Mouse (Mus musculus) CH12.LX (cell line): Measurements from ENCODE around the gene Zc3h7a. TPM values are rescaled to one million over a fixed set of nuclear protein-coding genes. Genes with fewer than 3 reads are reported as not detected.

Source experiments
- DNase-seq: peaks from one replicate; pipeline ENCODE4 v3.0.0-alpha.2; 2013; ENCODE audit errors: extremely low read depth
- H3K27ac ChIP-seq: 2 replicates; pipeline ENCODE4 v1.5.1; 2012; ENCODE audit warnings: low read depth, mild to moderate bottlenecking, control low read depth, moderate library complexity; ENCODE audit not compliant: insufficient read depth
- H3K27me3 ChIP-seq: replicated peaks from 2 replicates; pipeline ENCODE3; 2012; ENCODE audit warnings: inconsistent platforms
- H3K36me3 ChIP-seq, 2 experiments: replicated peaks in 1 of 2; 2 replicates each; pipeline versions ENCODE3 to v1.6.1; 2012; ENCODE audit warnings: inconsistent platforms in 1 of 2, low read length in 1 of 2, mild to moderate bottlenecking in 1 of 2, mixed read lengths in 1 of 2, moderate library complexity in 1 of 2; ENCODE audit not compliant: control insufficient read depth in 1 of 2, insufficient read depth in 1 of 2
- H3K4me1 ChIP-seq, 2 experiments: 2 replicates each; pipeline ENCODE4 v1.6.1; 2012; ENCODE audit warnings: inconsistent platforms in 1 of 2, moderate library complexity in 1 of 2; ENCODE audit not compliant: insufficient read depth in 2 of 2, control insufficient read depth in 1 of 2
- H3K4me2 ChIP-seq: 2 replicates; pipeline ENCODE4 v1.6.1; 2012; ENCODE audit warnings: low read depth, mild to moderate bottlenecking, control low read depth; ENCODE audit not compliant: poor library complexity, insufficient read depth, severe bottlenecking
- H3K4me3 ChIP-seq, 3 experiments: fragments of 150-350 bp in 1 of 3; sonication (generic) in 1 of 3; replicated peaks in 1 of 3; 2 replicates each; pipeline versions ENCODE3 to v1.5.1; 2011 to 2012; ENCODE audit warnings: low read depth in 2 of 3, low read length in 2 of 3, mild to moderate bottlenecking in 2 of 3, moderate library complexity in 2 of 3, control low read depth in 1 of 3, improper control_type of control experiment in 1 of 3, inconsistent platforms in 1 of 3, mixed read lengths in 1 of 3; ENCODE audit not compliant: poor library complexity in 1 of 3
- H3K79me2 ChIP-seq: replicated peaks from 2 replicates; pipeline ENCODE4 v1.6.1; 2012; ENCODE audit warnings: mild to moderate bottlenecking, moderate library complexity; ENCODE audit not compliant: control insufficient read depth, poor library complexity, insufficient read depth, severe bottlenecking; ENCODE audit errors: extremely low read depth
- H3K9ac ChIP-seq: 2 replicates; pipeline ENCODE4 v1.6.1; 2012; ENCODE audit warnings: low read depth, mild to moderate bottlenecking, control low read depth, moderate library complexity; ENCODE audit not compliant: insufficient read depth
- H3K9me3 ChIP-seq: replicated peaks from 2 replicates; pipeline ENCODE3; 2012; ENCODE audit warnings: low read length, inconsistent platforms, mixed read lengths
- CHD1 ChIP-seq: IDR thresholded peaks from 2 replicates; pipeline ENCODE4 v1.6.1; 2012; ENCODE audit warnings: low read depth, low read length, improper control_type of control experiment, inconsistent platforms
- CTCF ChIP-seq, 2 experiments: IDR thresholded peaks in 1 of 2; conservative IDR thresholded peaks in 1 of 2; 2 replicates each; pipeline ENCODE4 v1.5.1; 2011 to 2012; ENCODE audit warnings: low read depth in 2 of 2, low read length in 2 of 2, improper control_type of control experiment in 1 of 2, inconsistent platforms in 1 of 2, mild to moderate bottlenecking in 1 of 2, moderate library complexity in 1 of 2
- E2F4 ChIP-seq: IDR thresholded peaks from 2 replicates; pipeline ENCODE4 v1.6.1; 2011; ENCODE audit warnings: low read depth, low read length, improper control_type of control experiment; ENCODE audit not compliant: insufficient replicate concordance
- ELF1 ChIP-seq: IDR thresholded peaks from 2 replicates; pipeline ENCODE4 v1.6.1; 2014; ENCODE audit warnings: low read depth, mild to moderate bottlenecking, inconsistent platforms, low read length, improper control_type of control experiment
- EP300 ChIP-seq: IDR thresholded peaks from 2 replicates; pipeline ENCODE4 v1.6.1; 2011; ENCODE audit warnings: low read length, improper control_type of control experiment
- GABPA ChIP-seq: IDR thresholded peaks from 2 replicates; pipeline ENCODE4 v1.6.1; 2012; ENCODE audit warnings: low read depth, low read length, improper control_type of control experiment, inconsistent platforms; ENCODE audit not compliant: insufficient replicate concordance
- HCFC1 ChIP-seq: IDR thresholded peaks from 2 replicates; pipeline ENCODE4 v1.6.1; 2012; ENCODE audit warnings: low read depth, mild to moderate bottlenecking, inconsistent platforms, low read length, improper control_type of control experiment
- JUND ChIP-seq: conservative IDR thresholded peaks from 2 replicates; pipeline ENCODE4 v1.6.1; 2011; ENCODE audit warnings: low read depth, low read length, improper control_type of control experiment
- KAT2A ChIP-seq: IDR thresholded peaks from 2 replicates; pipeline ENCODE4 v1.6.1; 2012; ENCODE audit warnings: low read length, improper control_type of control experiment, inconsistent platforms; ENCODE audit not compliant: insufficient replicate concordance
- MAX ChIP-seq: IDR thresholded peaks from 2 replicates; pipeline ENCODE4 v1.6.1; 2011; ENCODE audit warnings: low read length, improper control_type of control experiment
- MEF2A ChIP-seq: IDR thresholded peaks from 2 replicates; pipeline ENCODE4 v1.6.1; 2014; ENCODE audit warnings: low read depth, mild to moderate bottlenecking, inconsistent platforms, low read length, improper control_type of control experiment, borderline replicate concordance
- MXI1 ChIP-seq: IDR thresholded peaks from 2 replicates; pipeline ENCODE4 v1.6.1; 2011; ENCODE audit warnings: mild to moderate bottlenecking, low read depth, low read length, improper control_type of control experiment
- MYC ChIP-seq: IDR thresholded peaks from 2 replicates; pipeline ENCODE4 v1.6.1; 2011; ENCODE audit warnings: low read depth, mild to moderate bottlenecking, improper control_type of control experiment, low read length
- NRF1 ChIP-seq: IDR thresholded peaks from 2 replicates; pipeline ENCODE4 v1.6.1; 2014; ENCODE audit warnings: low read depth, mild to moderate bottlenecking, inconsistent platforms, low read length, improper control_type of control experiment, moderate library complexity
- POLR2AphosphoS2 ChIP-seq: IDR thresholded peaks from 2 replicates; pipeline ENCODE4 v1.6.1; 2011; ENCODE audit warnings: low read depth, low read length, improper control_type of control experiment
- RAD21 ChIP-seq: IDR thresholded peaks from 2 replicates; pipeline ENCODE4 v1.6.1; 2011; ENCODE audit warnings: low read depth, mild to moderate bottlenecking, low read length, improper control_type of control experiment, moderate library complexity
- SIN3A ChIP-seq: IDR thresholded peaks from 2 replicates; pipeline ENCODE4 v1.6.1; 2012; ENCODE audit warnings: low read length, improper control_type of control experiment, inconsistent platforms
- TBP ChIP-seq: conservative IDR thresholded peaks from 2 replicates; pipeline ENCODE4 v1.6.1; 2011; ENCODE audit warnings: low read depth, low read length, improper control_type of control experiment
- UBTF ChIP-seq: IDR thresholded peaks from 2 replicates; pipeline ENCODE4 v1.6.1; 2012; ENCODE audit warnings: low read depth, mild to moderate bottlenecking, inconsistent platforms, low read length, improper control_type of control experiment, moderate library complexity
- USF1 ChIP-seq: IDR thresholded peaks from 2 replicates; pipeline ENCODE4 v1.6.1; 2014; ENCODE audit warnings: low read depth, mild to moderate bottlenecking, inconsistent platforms, low read length, improper control_type of control experiment
- ZMIZ1 ChIP-seq: IDR thresholded peaks from 2 replicates; pipeline ENCODE4 v1.6.1; 2012; ENCODE audit warnings: low read depth, mild to moderate bottlenecking, inconsistent platforms, low read length, improper control_type of control experiment
- ZNF384 ChIP-seq: IDR thresholded peaks from 2 replicates; pipeline ENCODE4 v1.6.1; 2012; ENCODE audit warnings: low read depth, low read length, improper control_type of control experiment, inconsistent platforms
- dilution Hi-C: fragments of 300-500 bp; cut with MboI; formaldehyde crosslinking; loops from 2 replicates; pipeline ENCODE4 v1.14.3; 2020; ENCODE audit warnings: low sequenced_read_pairs; ENCODE audit not compliant: extremely low pct_unique_long_range_greater_than_20kb, extremely low pct_ligation_motif_present
- in situ Hi-C: fragments of 300-500 bp; cut with MboI; formaldehyde crosslinking; loops from 3 replicates; pipeline ENCODE4 v1.14.3; 2019; ENCODE audit warnings: low sequenced_read_pairs, low pct_ligation_motif_present, low pct_unique_long_range_greater_than_20kb, mixed read lengths
- polyA plus RNA-seq: library from polyadenylated mRNA; unstranded; fragments of >175 nt; gene quantifications from 2 replicates; pipeline ENCODE4 v1.2.1, GENCODE M21; 2012; ENCODE audit warnings: low read depth; ENCODE audit not compliant: insufficient read length
- total RNA-seq, 2 experiments: library from RNA; depleted of rRNA; stranded (reverse); fragments of 300-350 nt in 1 of 2; fragments of >200 nt in 1 of 2; gene quantifications; 2 replicates each; pipeline ENCODE4 v1.2.3; 2012 to 2014

Gene Zc3h7a
- total and polyA plus RNA-seq, 3 experiments: 78.6 to 177 (median 177) TPM

DNA sequence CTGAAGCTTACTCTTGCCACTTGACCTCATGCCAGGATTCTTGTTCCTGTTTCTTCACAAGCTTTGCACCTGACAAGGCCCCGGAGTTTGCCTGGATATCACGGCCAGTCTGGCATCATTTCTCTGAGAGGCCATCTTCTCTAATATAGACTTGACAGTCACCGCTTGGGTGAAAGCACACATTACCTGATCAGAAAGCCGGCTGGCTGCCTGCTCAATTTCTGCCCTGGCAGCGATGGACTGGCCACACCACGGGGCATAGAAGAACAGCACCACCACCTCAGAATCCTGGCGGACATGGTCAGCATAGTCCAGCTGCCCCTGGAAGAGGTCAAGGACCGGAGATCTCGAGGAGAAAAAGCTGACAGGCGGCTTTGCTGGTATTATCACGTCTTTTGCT is 47.9 kb downstream of the Zc3h7a start:
- Histone ChIP-seq H3K27ac (no peak overlapping the region), H3K4me1 (peaks cover 5 to 49% of the 10 kb centered on the region in 2 experiments), H3K4me2 (no peak overlapping the region), H3K4me3 (no peak overlapping the region), H3K79me2 (peaks cover 74% of the 10 kb centered on the region), H3K9me3 (no peaks in the 10 kb centered on the region), H3K27me3 (no peaks in the 10 kb centered on the region), H3K36me3 (peaks cover 44 to 67% of the 10 kb centered on the region in 2 experiments), H3K9ac (no peak overlapping the region)
- TF ChIP-seq JUND: no peak
- no peak for TF ChIP-seq ELF1
- TF ChIP-seq UBTF: no peak
- TF ChIP-seq ZNF384: no peak
- TF ChIP-seq CTCF (conservative IDR thresholded peaks at IDR 0.05 in 1 of 2, IDR thresholded peaks at IDR 0.05 in 1 of 2; ENCODE audit: low read depth in 2 of 2, low read length in 2 of 2): no peak
- no peak for TF ChIP-seq POLR2AphosphoS2
- TF ChIP-seq SIN3A: no peak
- no peak for TF ChIP-seq HCFC1
- TF ChIP-seq NRF1: no peak
- TF ChIP-seq GABPA: no peak
- TF ChIP-seq EP300: no peak
- TF ChIP-seq MYC: no peak
- TF ChIP-seq CHD1: no peak
- no peak for TF ChIP-seq USF1
- TF ChIP-seq TBP: no peak
- no peak for TF ChIP-seq MXI1
- no peak for TF ChIP-seq E2F4
- DNase-seq: no peak
- dilution Hi-C loops (no loop called here), in situ Hi-C loops (no loop called here)

DNA sequence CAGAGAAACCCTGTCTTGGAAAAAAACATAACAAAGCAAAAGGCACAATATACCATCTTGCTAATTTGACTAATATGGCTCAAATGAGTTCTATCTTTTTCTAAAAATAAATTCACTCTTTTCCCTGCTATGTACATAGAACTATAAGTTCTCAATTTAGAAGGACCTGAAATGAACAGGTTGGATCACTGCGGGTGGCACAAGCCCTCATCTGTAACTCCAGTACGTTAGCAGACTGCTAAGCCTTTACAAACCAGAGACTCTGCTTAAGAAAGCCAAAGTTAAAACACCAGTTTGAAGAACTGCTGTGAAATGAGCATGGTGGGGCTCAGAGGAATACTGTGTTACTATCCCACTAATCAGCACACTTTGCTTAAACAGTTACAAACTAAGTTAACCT is 50.8 kb downstream of the Zc3h7a start:
- Histone ChIP-seq H3K9me3 (no peaks in the 10 kb centered on the region), H3K79me2 (peaks cover 62% of the 10 kb centered on the region), H3K4me2 (no peak overlapping the region), H3K36me3 (peaks cover 58 to 80% of the 10 kb centered on the region in 2 experiments), H3K27ac (no peak overlapping the region), H3K4me1 (peaks cover 3 to 36% of the 10 kb centered on the region in 2 experiments; a peak in 2 of 4 replicates), H3K9ac (no peak overlapping the region), H3K4me3 (no peak overlapping the region), H3K27me3 (no peaks in the 10 kb centered on the region)
- dilution Hi-C loops: no loop called here
- no peak for DNase-seq
- in situ Hi-C loops: no loop called here
- TF ChIP-seq JUND: no peak
- no peak for TF ChIP-seq MAX
- no peak for TF ChIP-seq TBP
- TF ChIP-seq MEF2A: no peak
- TF ChIP-seq ZMIZ1: no peak
- no peak for TF ChIP-seq KAT2A
- no peak for TF ChIP-seq RAD21
- TF ChIP-seq HCFC1: no peak
